Mouse (Mus musculus) neural tube, embryonic 12.5 days (tissue): Measurements from ENCODE around the gene Ptpn18. TPM values are rescaled to one million over a fixed set of nuclear protein-coding genes. Genes with fewer than 3 reads are reported as not detected.

Experiments used
- ATAC-seq: fragments of 200-750 bp; cut with Nextera tagmentation; 2 replicates; pipeline ENCODE4 v1.8.0; 2017; ENCODE audit warnings: low read depth, mild to moderate bottlenecking, moderate TSS enrichment, moderate library complexity; ENCODE audit not compliant: low FRiP score
- H3K27ac ChIP-seq: fragments of 300-500 bp; sonication (generic); 2 replicates; pipeline ENCODE4 v1.5.1; 2016
- H3K27me3 ChIP-seq: fragments of 300-500 bp; sonication (generic); replicated peaks from 2 replicates; pipeline ENCODE4 v1.6.1; 2016; ENCODE audit warnings: mild to moderate bottlenecking
- H3K36me3 ChIP-seq: fragments of 300-500 bp; sonication (generic); 2 replicates; pipeline ENCODE4 v1.6.1; 2016; ENCODE audit warnings: mild to moderate bottlenecking
- H3K4me1 ChIP-seq: fragments of 300-500 bp; sonication (generic); 2 replicates; pipeline ENCODE4 v1.6.1; 2016
- H3K4me2 ChIP-seq: fragments of 300-500 bp; sonication (generic); replicated peaks from 2 replicates; pipeline ENCODE4 v1.6.1; 2016; ENCODE audit warnings: mild to moderate bottlenecking
- H3K4me3 ChIP-seq: fragments of 300-500 bp; sonication (generic); 2 replicates; pipeline ENCODE4 v1.5.1; 2016
- H3K9ac ChIP-seq: fragments of 300-500 bp; sonication (generic); 2 replicates; pipeline ENCODE4 v1.6.1; 2016; ENCODE audit warnings: mild to moderate bottlenecking
- H3K9me3 ChIP-seq: fragments of 300-500 bp; sonication (generic); 2 replicates; pipeline ENCODE4 v1.6.1; 2016; ENCODE audit warnings: mild to moderate bottlenecking
- WGBS: fragments of 180-500 bp; shearing (Covaris S2); methylation state at CpG from one replicate; pipeline ENCODE4 v1.1.7; 2016; 5-methylcytosine and 5-hydroxymethylcytosine counted together
- polyA plus RNA-seq: library from polyadenylated mRNA; unstranded; fragments of >200 nt; fragmentation: Nextera tagmentation; extraction: Ambion mirVana; gene quantifications from 2 replicates; pipeline ENCODE4 v1.2.1, GENCODE M21; 2016

Ptpn18 gene
- polyA plus RNA-seq, 1 experiment from 2014 or later = 7.7 TPM

DNA sequence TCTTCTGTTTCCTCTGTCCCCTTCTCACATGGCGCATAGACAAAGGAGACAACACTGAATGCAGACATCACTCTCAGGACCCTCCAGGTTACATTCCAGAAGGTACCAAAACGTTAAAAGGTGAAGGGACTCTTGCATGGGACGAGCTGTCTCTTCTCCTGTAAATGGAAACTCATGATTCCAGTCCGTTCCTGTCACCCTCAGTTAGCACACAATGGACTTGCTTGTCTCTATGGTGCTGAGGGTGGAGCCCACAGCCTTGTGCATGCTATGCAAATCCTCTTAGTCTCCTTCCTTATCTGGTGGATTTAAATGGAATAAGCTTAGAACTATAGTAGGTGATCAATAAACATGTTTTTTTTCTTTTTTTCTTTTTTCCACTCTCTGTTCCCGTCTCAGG, 10.2 kb downstream of the Ptpn18 start:
- Histone ChIP-seq H3K27ac (no peak overlapping the region), H3K27me3 (peaks cover 33% of the 10 kb centered on the region), H3K4me1 (peaks cover 10% of the 10 kb centered on the region), H3K9ac (no peak overlapping the region), H3K4me3 (no peak overlapping the region), H3K36me3 (no peaks in the 10 kb centered on the region), H3K9me3 (no peaks in the 10 kb centered on the region), H3K4me2 (no peak overlapping the region)
- 74% methylated on average over 5 of the region's 5 CpGs for WGBS
- ATAC-seq = no peak

DNA sequence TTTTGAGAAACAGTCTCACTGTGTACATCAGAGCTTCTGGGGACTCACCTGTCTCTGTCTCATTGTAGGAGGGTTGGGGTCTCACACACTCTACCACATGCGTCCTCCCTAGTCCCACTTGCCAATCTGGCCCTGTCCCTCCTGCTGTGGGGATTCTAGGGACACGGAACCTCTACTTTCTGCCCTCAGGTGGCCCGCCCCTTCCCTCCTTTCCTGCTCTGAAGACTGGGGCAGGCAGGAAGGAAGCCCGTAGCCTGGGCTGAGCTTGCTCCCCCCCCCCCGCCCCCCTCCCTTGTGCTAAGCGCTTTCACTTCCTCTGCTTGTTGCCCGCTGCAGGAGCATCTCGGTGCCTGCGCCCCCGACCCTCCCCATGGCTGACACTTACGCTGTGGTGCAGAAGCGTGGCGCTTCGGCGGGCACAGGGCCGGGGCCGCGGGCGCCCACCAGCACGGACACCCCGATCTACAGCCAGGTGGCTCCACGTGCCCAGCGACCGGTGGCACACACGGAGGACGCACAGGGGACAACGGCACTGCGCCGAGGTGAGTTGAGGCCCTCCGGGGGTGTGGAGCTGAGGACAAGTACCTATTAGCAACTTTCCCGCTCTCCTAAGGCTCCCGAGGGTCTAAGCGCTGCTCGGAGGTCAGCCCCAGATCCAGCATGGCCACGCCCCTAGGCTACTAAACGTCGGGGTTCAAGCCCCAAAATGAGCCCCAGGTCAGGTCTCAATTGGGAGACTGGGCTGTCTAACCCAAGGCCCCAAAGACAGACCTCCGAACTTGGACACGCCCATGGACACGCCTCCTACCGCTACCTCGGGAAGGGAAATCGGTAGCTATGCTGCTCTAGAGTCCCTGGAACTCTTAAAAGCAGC, 13.1 kb downstream of the Ptpn18 start:
- 1% methylated on average over 42 of the region's 43 CpGs for WGBS

DNA sequence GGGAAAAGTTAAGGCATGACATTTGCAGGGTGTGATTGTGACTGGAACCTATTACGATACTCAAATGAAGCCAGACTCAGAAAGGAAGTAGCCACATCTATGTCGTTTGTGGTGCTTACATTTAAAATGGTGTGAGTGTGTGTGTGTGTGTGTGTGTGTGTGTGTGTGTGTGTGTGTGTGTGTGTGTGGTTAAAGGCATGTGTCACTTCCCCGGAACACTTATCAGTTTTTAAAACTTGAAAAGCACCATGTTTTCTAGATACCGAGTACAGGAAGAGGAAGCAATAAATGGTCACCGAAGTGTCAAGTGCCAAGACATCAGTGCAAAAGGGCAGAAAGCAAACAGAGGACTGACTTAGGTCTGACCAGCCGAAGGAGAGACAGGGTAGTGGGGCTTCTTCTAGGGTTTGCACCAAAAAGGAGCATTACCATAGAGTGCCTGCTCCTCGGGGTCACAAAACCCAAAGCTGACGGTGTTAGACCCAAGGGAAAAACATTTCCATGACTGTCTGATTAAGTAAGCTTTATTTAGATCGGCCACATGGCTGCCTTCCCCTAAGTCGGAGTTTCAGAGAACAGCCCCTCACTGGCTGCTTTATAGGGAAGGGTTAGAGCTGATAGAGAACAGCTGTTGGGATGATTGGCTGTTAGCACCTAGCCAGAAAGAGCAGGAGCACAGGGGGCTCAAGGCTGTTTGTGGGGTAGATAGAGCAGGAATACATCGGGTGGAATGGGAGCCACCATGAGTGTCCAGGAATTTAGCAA, 19.5 kb downstream of the Ptpn18 start:
- Histone ChIP-seq H3K27ac (no peak overlapping the region), H3K4me1 (no peaks in the 10 kb centered on the region)

More for the DNA sequence above, 13.1 kb downstream of the Ptpn18 start:
- peak; percentile 59 for ATAC-seq
- H3K36me3 ChIP-seq = no peaks in the 10 kb centered on the region
- peaks cover 33% of the 10 kb centered on the region for H3K27me3 ChIP-seq
- H3K9me3 ChIP-seq = no peaks in the 10 kb centered on the region
- peak overlapping the region; percentile 48; the same call in 1 of the 2 replicates for H3K9ac ChIP-seq
- H3K4me3 ChIP-seq = peak overlapping the region; percentile 46
- peaks cover 10% of the 10 kb centered on the region for H3K4me1 ChIP-seq
- no peak overlapping the region for H3K27ac ChIP-seq
- peak overlapping the region; percentile 97 for H3K4me2 ChIP-seq

DNA sequence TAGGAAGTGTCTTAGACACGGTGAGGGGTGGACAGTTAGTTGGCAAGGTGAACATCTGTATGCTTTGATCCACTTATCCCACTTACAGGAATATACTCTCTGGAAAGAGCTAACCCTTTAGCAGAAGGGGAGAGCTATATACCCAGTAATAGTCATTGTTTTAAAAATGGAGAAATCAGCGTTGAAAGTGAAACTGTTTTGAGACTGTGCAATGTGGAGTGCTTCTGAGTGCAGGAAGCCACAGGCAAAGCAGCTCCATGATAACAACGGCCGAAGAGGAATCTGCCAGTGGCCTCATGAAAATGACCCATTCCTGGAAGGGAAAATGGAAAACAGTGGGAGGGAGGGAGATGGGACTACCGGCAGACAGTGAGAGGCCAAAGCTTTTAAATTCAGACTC, 21.2 kb downstream of the Ptpn18 start:
- no peak for ATAC-seq
- 0 out of 2 replicates have a peak, but pooled peaks cover 3% of the 10 kb centered on the region for H3K27me3 ChIP-seq
- no peak overlapping the region for H3K4me3 ChIP-seq
- H3K4me1 ChIP-seq = peaks cover 5% of the 10 kb centered on the region; the same call in 1 of the 2 replicates
- no peaks in the 10 kb centered on the region for H3K36me3 ChIP-seq
- H3K27ac ChIP-seq = no peak overlapping the region
- no peaks in the 10 kb centered on the region for H3K9me3 ChIP-seq
- no peak overlapping the region for H3K9ac ChIP-seq
- WGBS = 76% methylated on average over 5 of the region's 5 CpGs
- no peak overlapping the region for H3K4me2 ChIP-seq

More for the DNA sequence above, 19.5 kb downstream of the Ptpn18 start:
- H3K27me3 ChIP-seq = no peaks in the 10 kb centered on the region
- no peak overlapping the region for H3K4me3 ChIP-seq
- no peaks in the 10 kb centered on the region for H3K36me3 ChIP-seq
- ATAC-seq = no peak
- 75% methylated on average over 11 of the region's 11 CpGs for WGBS
- no peak overlapping the region for H3K9ac ChIP-seq
- no peaks in the 10 kb centered on the region for H3K9me3 ChIP-seq
- no peak overlapping the region for H3K4me2 ChIP-seq

DNA sequence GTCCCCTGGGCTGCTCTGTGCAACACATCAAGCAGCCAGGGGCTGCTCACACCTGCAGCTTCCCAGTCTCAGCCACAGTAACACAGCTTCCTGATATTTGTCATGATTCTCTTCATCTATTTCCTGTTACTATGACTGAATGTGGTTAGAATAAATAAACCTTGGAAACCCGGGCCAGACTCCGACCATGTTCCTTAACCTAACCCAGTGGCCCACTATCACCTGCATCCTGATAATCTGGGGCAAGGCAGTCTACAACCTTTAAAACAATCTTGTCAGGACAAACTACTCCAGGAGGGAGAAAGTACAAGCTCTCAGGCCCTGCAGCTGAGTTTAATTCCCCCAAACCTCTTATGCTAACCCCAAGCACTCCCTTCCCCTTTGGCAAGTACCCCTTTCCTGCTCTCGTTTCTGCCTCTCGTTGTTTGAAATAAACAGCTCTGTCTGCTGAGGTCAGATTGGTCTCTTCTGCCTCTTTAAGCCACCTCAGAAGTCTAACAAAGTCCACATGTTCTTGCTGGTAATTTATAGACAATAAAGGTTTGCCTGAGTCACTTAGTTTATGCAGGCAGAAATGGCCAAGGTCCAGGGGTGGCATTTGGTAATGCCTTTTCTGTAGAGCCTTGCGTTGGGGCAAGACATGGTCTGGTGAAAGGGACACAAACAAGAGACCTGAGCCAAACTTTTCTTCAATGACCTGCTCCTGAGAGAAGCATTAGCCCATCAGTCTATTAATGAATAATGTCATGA, 22.5 kb downstream of the Ptpn18 start:
- ATAC-seq = no peak
- H3K4me1 ChIP-seq = peaks cover 5% of the 10 kb centered on the region; the same call in 1 of the 2 replicates
- no peaks in the 10 kb centered on the region for H3K9me3 ChIP-seq
- H3K4me2 ChIP-seq = no peak overlapping the region
- no peak overlapping the region for H3K9ac ChIP-seq
- 80% methylated on average over 5 of the region's 5 CpGs for WGBS
- no peak overlapping the region for H3K27ac ChIP-seq
- H3K27me3 ChIP-seq = 0 out of 2 replicates have a peak, but pooled peaks cover 3% of the 10 kb centered on the region
- no peak overlapping the region for H3K4me3 ChIP-seq
- H3K36me3 ChIP-seq = no peaks in the 10 kb centered on the region

DNA sequence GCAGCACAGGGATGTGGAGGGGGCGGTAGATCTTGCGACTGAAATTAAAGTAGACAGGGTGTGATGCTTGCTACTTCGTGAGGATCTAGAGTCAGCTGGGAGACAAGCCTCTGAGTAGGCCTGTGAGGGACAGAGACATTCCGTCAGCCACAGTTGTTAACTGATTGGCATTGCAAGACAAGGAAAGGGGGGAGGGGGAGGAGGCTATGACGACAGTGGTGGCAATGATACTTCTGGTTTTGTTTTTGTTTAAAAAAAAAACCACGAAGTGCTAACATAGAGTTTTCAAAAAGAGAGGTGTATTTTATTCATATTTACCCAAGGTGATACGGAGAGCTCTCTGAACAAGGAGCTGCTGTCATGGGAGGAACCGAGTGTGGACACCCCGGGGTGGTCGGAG, 24.9 kb downstream of the Ptpn18 start:
- Histone ChIP-seq H3K9me3 (no peaks in the 10 kb centered on the region), H3K4me1 (peaks cover 5% of the 10 kb centered on the region; the same call in 1 of the 2 replicates), H3K9ac (no peak overlapping the region), H3K27ac (no peak overlapping the region), H3K36me3 (no peaks in the 10 kb centered on the region), H3K4me2 (no peak overlapping the region), H3K4me3 (no peak overlapping the region), H3K27me3 (0 out of 2 replicates have a peak, but pooled peaks cover 3% of the 10 kb centered on the region)
- no peak for ATAC-seq
- WGBS = 80% methylated on average over 10 of the region's 10 CpGs

DNA sequence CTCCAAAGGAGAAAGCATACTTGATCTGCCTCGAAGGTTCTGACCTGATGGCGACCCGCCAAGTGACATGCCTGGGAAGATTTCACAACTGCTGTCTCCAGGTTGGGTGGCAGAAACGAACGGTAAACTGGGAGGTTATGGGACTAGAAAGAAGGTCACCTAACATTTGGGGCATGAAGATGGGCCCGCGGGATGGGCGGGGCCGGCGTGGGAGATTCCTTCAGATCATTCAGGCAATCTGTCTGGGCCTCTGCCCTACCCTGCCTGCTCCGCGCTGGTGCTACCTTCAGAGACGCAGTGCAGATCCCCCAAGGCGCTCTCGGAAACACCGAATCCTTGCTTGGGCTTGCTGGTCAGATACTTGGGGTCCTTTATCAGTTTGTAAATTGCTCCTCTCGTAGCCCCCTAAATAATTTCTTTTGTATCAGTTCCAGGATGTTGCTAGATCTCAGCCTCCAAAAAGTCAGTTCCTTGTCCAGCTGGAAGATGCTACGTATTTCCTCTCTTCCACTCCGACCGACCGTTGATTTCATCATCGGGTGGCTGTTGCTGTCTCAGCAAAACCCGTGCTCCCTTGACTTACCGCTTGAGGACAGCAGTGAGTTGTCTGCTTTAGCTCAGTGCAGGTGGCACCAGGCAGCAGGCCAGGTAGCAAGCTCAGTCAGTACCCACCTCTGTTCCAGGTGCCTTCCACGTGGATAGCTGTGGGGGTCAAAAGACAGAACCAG, 26.1 kb downstream of the Ptpn18 start:
- 13% methylated on average over 25 of the region's 25 CpGs for WGBS
- Histone ChIP-seq H3K9ac (no peak overlapping the region), H3K4me2 (peak overlapping the region; percentile 53), H3K4me3 (peak overlapping the region; percentile 15; the same call in 1 of the 2 replicates), H3K9me3 (no peaks in the 10 kb centered on the region), H3K36me3 (no peaks in the 10 kb centered on the region), H3K27ac (no peak overlapping the region), H3K4me1 (peaks cover 5% of the 10 kb centered on the region; the same call in 1 of the 2 replicates), H3K27me3 (0 out of 2 replicates have a peak, but pooled peaks cover 3% of the 10 kb centered on the region)
- peak; percentile 44; the same call in 1 of the 2 replicates for ATAC-seq

DNA sequence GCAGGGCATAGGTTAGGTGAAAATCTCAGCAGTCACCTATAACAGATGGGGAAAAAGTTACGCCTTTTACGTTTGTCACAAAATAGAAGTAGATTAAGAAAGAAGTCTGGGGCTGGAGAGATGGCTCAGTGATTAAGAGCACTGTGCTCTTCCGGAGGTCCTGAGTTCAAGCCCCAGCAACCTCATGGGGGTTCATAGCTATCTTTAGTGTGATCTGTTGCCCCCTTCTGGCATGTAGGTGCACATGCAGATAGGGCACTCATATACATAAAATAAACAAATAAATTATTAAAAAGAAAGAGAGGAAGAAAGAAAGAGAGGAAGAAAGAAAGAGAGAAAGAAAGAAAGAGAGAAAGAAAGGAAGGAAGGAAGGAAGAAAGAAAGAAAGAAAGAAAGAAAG, 27.8 kb downstream of the Ptpn18 start:
- H3K4me1 ChIP-seq = peaks cover 5% of the 10 kb centered on the region; the same call in 1 of the 2 replicates
- no peak overlapping the region for H3K9ac ChIP-seq
- H3K36me3 ChIP-seq = no peaks in the 10 kb centered on the region
- no peak for ATAC-seq
- no peak overlapping the region for H3K27ac ChIP-seq
- 0 out of 2 replicates have a peak, but pooled peaks cover 3% of the 10 kb centered on the region for H3K27me3 ChIP-seq
- WGBS = 95% methylated on average over 3 of the region's 3 CpGs
- no peak overlapping the region for H3K4me3 ChIP-seq
- H3K9me3 ChIP-seq = no peaks in the 10 kb centered on the region
- no peak overlapping the region for H3K4me2 ChIP-seq

DNA sequence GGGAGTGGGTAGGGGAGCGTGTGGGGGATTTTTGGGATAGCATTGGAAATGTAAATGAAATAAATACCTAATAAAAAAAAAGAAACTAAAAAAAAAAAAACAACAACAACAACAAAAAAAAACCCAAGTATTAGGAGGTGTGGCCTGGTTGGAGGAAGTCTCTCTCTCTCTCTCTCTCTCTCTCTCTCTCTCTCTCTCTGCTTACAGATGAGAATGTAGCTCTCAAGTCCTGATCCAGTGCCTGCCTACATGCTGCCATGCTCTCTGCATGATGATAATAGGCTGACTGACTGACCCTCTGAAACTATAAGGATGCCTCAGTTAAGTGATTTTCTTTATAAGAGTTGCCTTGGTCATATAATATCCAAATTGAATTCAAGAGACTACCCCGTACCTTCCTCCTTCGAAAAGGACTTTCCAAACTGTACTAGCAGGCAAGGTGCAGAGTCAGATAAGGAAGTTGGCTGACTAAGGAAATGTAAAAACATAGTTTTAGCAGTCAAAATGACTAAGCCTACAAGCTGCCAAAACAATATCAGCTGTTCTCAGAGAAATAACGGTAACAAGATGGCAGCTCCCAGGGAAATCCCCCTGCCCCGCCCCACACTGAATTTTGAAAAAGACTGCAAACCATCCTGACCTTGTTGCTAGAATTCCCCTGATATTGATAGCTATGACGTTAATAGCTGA, 30.4 kb downstream of the Ptpn18 start:
- ATAC-seq = no peak
- Histone ChIP-seq H3K9ac (no peak overlapping the region), H3K27me3 (0 out of 2 replicates have a peak, but pooled peaks cover 3% of the 10 kb centered on the region), H3K4me2 (no peak overlapping the region), H3K36me3 (no peaks in the 10 kb centered on the region), H3K4me1 (peaks cover 5% of the 10 kb centered on the region; the same call in 1 of the 2 replicates), H3K4me3 (no peak overlapping the region), H3K9me3 (no peaks in the 10 kb centered on the region), H3K27ac (no peak overlapping the region)
- WGBS = 88% methylated on average over 6 of the region's 6 CpGs

DNA sequence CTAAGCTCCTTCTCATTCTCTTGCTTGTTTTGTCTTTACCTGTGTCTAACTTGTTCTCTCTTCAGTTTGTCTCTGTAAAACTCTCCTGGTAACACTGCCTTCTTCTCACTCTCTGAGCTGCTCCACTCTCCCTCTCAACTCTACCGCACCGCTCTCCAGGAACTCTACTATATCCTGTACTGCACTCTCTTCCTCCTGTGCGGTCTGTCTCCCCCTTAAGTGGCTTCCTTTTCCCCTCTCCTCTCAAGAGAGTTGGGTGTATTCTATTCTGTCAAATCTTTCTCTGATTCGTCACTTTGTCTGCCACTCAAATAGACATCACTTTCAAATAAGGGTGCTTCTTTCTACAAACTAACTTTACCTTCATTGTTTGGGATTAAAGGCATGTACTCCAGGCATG, 31.9 kb downstream of the Ptpn18 start:
- no peak for ATAC-seq
- Histone ChIP-seq H3K4me3 (no peak overlapping the region), H3K4me1 (no peaks in the 10 kb centered on the region), H3K9me3 (no peaks in the 10 kb centered on the region), H3K4me2 (no peak overlapping the region), H3K27ac (no peak overlapping the region), H3K27me3 (no peaks in the 10 kb centered on the region), H3K36me3 (no peaks in the 10 kb centered on the region), H3K9ac (no peak overlapping the region)
- 90% methylated on average over 4 of the region's 4 CpGs for WGBS

DNA sequence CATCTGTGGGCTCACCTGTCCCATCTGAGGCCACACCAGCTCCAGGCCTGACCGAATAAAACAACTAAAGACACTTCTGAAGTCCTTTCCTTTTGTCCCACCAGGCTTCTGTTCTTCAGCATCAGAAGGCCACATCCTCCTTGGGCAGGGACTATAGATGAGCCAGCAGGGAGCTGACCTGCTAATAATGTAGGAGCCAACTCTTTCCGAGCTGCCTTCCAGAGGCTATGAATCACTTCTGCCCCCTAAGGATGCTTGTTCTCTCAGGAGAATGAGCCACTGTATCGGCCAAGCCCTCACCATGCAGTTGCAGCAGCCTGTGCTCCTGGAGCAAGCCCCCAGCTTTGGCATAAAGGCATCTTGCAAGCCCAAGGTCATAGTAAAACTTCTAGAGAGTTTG, 43.4 kb downstream of the Ptpn18 start:
- H3K9me3 ChIP-seq = no peaks in the 10 kb centered on the region
- no peak overlapping the region for H3K4me3 ChIP-seq
- no peak overlapping the region for H3K27ac ChIP-seq
- H3K36me3 ChIP-seq = no peaks in the 10 kb centered on the region
- WGBS = 27% methylated on average over 3 of the region's 3 CpGs
- H3K4me1 ChIP-seq = no peaks in the 10 kb centered on the region
- ATAC-seq = no peak
- H3K9ac ChIP-seq = no peak overlapping the region
- no peak overlapping the region for H3K4me2 ChIP-seq
- no peaks in the 10 kb centered on the region for H3K27me3 ChIP-seq
